Mouse (Mus musculus) heart, postnatal 0 days (tissue): Measurements from ENCODE around the gene Tgfb2.

ENCODE experiments used
- CTCF ChIP-seq: IDR thresholded peaks from 2 replicates; pipeline ENCODE4 v1.5.1; 2016; ENCODE audit warnings: antibody characterized with exemption, control low read depth, low read depth
- EP300 ChIP-seq: IDR thresholded peaks from 2 replicates; pipeline ENCODE4 v1.6.1; 2016; ENCODE audit warnings: antibody characterized with exemption, low read depth

DNA sequence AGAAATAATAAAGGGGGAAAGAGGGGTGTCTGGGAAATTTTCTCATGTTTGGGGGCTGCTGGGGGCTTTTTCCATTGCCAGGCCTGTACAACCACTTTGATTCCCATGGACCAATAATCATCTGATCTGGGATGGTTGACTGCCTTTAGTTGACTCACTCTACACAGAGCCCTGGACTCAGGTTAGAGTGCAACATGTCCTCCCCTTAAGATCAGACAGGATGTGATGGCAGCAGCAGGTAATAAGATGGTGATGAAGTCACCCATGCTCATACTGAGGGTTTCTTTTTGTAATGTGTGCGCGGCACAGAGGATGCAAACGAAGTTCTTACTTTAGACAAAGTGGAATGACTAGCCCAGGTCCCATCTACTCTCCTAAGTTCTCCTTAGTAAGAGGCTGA is 84.0 kb downstream of the Tgfb2 start:
- TF ChIP-seq CTCF (no peak), EP300 (no peak)
